Mouse (Mus musculus) thymus, postnatal 36 days (tissue): ENCODE results near the gene Epb41l4b.

Source experiments
- DNase-seq, 2 experiments: peaks; one replicate each; pipeline ENCODE4 v3.0.0; 2022; ENCODE audit warnings: mixed read lengths in 2 of 2

Gene Epb41l4b

DNA sequence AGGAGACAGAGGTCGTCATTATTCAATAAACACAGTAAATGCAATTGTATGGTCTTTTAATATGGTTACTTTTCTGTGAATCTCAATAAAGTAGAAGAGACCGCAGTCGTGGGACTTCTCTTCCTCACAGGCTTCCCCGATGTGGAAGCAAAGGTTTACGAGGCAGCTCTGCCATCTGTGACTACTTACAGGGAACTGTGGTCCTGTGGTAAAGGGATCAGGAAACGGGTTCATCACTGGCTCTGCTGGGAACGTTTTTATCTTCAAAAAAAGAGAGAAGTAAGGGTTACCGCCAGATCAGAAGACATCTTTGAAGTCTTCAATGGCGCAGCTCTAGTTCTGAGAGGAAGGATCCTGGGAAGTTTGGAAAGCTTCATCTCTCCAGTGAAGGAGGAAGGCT, 135.5 kb downstream of the Epb41l4b start:
- DNase-seq: no peak

DNA sequence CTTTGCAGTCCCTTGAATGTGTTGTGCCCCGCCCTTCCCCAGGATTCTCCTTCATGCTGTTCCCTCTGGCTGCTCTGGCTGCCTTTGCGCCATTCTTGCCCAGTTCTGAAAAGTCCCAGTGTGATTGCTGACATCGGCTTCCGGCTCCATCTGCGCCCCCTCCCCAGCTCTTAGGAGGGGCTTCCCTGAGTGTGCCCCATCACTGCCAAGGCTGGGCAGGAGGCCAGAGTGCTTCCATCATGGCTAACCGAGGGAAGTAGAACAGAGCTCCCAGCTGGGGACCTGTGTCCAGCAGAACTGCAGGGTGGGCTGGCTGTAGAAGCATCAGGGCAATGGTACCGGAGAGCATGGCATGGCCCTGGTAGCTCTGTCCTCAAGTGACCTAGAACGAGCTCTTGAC, 138.2 kb downstream of the Epb41l4b start:
- no peak for DNase-seq

- no peak for DNase-seq
These were observed 139.4 kb downstream of the Epb41l4b start for GRCm38 (mm10) chr4:57003886-57004285.

- DNase-seq: no peak
These were observed 140.5 kb downstream of the Epb41l4b start for GRCm38 (mm10) chr4:57002751-57003150.

GRCm38 (mm10) chr4:57001437-57001836, 141.8 kb downstream of the Epb41l4b start:
- no peak for DNase-seq

GRCm38 (mm10) chr4:56993331-56993730, 149.9 kb downstream of the Epb41l4b start:
- peak; percentile 24 to 45 for DNase-seq

- DNase-seq: no peak
These were observed 151.3 kb downstream of the Epb41l4b start for GRCm38 (mm10) chr4:56991951-56992350.

DNA sequence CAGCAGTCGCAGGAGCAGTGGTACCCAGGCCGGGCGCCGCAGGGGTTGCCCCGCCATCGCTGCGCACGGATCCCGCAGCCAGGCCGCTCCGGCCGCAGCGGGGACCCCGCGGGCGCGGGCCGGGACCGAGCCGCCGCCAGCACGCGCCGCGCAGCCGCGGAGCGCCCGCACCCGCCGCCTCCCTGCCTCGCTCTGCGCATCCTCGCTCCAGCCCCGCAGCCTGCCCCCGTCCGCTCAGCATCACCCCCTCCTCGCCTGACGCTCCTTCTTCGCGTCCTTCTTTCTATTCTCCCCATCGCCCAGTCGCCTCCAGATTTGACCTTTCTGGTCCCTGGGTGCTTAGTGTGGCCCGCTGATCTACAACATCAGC, 153.0 kb downstream of the Epb41l4b start, which contains the start of gene Frrs1l:
TSS of gene Frrs1l (minus strand) at position 177 of the 370 bp plus-strand sequence.
- no peak for DNase-seq

DNA sequence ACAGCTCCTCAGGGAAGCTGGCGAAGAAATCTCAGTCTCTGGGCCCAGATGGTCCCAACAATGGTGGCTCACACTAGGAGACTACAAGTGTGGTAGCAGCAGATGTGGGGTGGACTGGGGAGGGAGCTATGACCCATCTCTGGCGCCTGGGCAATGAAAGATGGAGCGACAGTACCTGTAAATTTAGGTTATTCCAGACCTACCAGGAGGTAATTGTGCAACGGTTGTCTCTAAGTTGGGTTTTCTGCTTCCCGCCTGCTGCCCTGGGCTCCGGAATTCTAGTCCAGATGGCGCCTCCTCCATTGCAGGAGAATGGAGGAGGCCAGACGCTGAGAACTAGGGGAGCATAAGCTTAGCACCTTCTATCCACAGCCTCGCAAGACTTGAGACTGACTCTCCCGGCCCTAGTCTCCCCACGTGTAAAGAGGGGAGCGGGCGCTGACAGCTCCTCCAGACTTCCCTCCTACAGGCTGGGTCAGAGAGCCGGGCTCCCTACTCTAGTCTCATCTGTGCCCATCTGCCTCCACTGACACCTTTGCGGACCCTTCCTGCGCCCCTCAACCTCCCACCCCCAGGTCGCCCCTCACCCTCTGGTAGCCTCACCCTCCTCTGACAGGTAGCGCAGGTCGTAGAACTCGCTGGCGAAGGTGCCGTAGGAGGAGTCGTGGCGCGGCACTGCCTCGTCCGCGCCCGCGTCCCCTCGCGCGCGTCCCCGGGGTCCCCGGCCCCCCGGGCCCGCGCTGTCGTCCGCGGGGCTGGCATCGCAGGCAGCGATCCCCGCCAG, 153.6 kb downstream of the Epb41l4b start:
- DNase-seq: no peak

DNA sequence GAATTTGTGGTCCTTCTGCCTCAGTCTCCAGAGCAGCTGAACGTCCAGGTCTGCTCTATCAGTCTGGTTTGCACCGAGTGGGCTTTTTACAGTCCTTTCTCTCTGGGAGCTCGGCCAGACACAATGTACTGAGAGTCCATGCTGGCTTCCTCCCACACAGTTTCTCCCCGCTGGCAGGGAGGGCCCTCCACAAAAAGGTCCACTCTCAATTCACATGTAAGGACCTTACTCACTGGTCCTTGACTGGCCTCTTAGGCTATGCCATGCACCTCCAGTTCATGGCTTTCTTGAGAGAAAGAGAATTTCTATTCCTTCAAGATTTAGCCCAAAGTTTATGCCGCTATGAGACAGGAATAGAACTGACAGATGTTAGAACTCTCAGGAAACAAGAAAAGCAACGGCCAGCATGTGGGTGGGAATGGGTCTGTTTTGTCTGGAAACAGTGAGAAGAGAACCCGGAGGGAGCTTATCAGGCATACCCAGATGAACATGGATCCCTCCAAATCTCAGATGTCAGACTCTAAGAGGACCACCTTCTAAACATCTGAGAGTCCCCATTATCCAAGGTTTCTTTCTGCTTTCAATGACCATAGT, 177.6 kb downstream of the Epb41l4b start:
- DNase-seq: no peak

DNA sequence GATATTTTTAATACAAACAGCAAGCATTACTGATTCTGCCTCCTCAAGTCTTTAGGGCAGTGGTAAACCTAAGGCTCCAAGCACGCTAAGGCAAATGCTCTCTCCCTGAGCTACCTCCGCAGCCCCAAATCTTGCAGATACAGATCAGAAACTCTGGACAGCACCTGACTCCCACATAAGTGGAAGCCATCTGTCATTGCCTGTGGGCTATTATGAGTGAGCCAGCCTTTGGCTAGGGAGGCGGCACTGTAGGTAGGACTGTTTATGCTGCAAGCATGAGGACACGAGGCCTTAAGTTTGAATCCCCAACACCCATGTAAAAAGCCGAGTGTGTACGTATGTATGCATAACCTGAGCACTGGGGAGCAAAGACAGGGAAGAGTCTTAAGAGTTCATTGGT, 179.6 kb downstream of the Epb41l4b start:
- DNase-seq: no peak

DNA sequence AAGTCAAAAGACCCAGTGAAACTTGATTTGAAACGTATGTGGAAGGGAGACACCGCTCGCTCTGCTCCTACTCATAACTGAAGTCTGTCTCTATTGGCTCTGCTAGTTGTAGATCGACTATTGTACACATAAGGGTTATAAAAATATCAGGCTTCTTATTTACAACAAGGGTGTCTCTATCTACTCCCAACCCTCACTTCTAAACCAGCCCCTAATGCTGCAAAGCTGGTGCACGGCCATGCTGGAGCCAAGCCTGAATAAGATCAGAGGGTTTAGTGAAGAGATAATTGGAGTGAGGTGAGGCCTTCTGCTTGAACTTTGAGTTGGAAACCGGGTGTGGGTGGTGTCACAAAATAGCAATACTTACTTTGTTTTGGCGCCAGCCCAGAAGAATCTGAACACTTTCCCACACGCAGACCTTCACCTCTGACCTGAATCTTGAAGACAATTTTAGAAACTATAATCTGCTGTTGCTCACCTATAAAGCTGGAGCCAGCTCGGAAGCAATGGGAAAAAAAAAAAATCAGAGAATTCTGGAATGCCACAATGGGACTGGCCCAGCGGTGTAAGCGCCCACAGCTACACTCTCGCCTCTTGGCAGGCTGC, 181.8 kb downstream of the Epb41l4b start:
- DNase-seq: no peak

DNA sequence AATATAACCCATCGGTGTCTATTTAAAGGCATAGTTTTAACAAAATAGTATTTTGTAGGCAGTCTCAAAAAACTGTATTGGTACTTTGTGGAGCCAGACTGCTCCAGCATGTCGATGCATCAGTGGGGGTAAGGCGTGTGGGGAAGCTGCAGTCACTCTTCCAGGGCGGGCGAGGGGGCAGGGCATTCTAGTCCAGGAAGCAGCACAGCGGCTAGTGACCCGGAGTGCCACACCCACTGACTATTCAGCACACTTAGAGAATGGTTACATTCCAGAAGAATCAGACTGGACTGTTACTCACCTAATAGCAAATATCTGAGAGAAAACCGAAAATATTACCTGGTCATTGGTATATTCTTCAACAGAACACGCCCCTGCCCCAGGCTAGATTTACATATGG, 185.7 kb downstream of the Epb41l4b start:
- DNase-seq: no peak

- no peak for DNase-seq
These were observed 190.0 kb downstream of the Epb41l4b start for GRCm38 (mm10) chr4:56953235-56953634.

GRCm38 (mm10) chr4:56951701-56952100, 191.5 kb downstream of the Epb41l4b start:
- DNase-seq: no peak

GRCm38 (mm10) chr4:56949494-56949893, 193.7 kb downstream of the Epb41l4b start:
- DNase-seq: peak in 1 of 2 experiments; percentile 24

DNA sequence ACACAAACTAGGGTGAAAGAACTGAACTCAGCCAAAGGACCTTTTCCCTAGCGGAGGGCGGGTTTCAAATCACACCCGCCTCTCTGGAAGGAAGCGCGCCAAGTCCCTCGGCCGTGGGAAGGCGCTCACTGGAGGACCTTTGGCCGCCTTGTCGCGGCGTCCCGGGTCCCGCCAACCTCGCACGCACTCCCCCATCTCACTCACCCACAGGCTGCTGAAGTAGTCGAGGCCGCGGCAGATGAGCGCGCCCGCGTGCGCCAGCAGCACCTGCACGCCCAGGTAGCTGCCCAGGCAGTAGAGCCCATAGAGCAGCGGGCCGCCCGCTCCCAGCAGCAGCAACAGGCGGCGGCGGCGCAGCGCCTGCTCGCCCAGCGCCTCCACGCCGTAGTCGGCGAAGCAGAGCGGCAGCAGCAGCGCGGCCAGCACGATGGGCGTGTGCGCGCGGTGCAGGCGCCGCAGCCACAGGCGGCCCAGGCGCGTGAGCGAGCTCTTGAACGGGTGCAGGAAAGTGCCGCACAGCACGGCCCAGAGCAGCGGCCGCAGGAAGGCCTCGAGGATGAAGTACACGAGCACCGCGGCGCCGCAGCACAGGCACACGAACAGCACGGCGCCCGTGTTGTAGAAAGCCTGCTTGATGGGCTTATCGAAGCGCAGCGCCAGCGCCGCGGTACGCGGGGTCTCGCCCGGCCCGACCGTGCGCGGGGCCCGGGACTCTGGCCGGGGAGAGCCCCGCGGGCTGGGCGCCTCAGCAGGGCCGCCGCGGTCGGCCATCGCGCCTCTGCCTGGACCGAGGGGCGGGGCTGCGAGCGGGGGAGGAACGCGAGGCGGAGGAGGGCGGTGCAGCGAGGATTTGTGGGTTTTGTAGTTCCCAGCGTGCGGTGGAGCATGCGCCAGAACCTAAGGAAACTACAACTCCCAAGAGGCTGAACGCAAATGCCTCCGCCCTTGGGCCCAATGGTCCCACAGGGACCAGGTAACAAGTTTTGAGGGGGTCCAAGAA, 196.3 kb downstream of the Epb41l4b start, which contains the start of gene Tmem245:
TSS of gene Tmem245 (minus strand) at position 797 of the 1,000 bp plus-strand sequence.
- DNase-seq: peak; percentile 92 to 93

GRCm38 (mm10) chr4:56946180-56946579, 197.1 kb downstream of the Epb41l4b start:
- no peak for DNase-seq

- no peak for DNase-seq
These were observed 199.0 kb downstream of the Epb41l4b start for GRCm38 (mm10) chr4:56944286-56944685.

GRCm38 (mm10) chr4:56943258-56943657, 200.0 kb downstream of the Epb41l4b start:
- no peak for DNase-seq

DNA sequence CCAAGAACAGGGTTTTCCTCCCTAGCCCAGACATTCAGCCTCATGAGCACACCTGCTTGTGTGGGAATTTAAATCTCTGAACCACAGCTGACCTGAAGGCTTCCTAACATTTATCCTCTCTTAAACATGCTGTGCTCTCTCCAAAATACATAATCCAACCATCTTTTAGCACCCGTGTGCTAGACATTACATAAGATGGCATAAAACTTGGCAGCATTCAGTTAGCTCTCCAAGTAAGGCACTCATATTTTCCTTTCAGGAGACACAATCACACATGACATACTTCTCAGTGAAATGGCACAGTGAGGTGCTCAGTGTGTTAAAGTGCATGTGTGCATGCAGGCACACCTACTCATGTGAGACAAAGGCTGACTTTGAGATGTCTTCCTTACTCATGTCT, 200.7 kb downstream of the Epb41l4b start:
- no peak for DNase-seq
